Mouse (Mus musculus) gastrocnemius, postnatal 10 days (tissue): ENCODE measurements at regions not wholly inside any gene's neighbourhood (a gene's known extent, or its start where the extent isn't known, plus 50 kb on each side); places are given as distances from the start of the nearest gene placed in this dataset.
"Not testable (repeated sequence)": the region's sequence is repeated elsewhere in the genome, so short reads cannot be mapped to it uniquely, and the experiment has no call there.

ENCODE experiments used
- DNase-seq: peaks from one replicate; pipeline ENCODE4 v3.0.0; 2021; ENCODE audit warnings: mixed read lengths

- DNase-seq, result no peak
Observed at GRCm38 (mm10) chr2:48315306-48315705, 498.6 kb upstream of the Acvr2a start.

- DNase-seq, result no peak
Observed at GRCm38 (mm10) chr2:48316180-48316889, 497.6 kb upstream of the Acvr2a start.

GRCm38 (mm10) chr2:48317821-48318220 lies 496.1 kb upstream of the Acvr2a start:
- peak; percentile 13 for DNase-seq

- no peak for DNase-seq
Observed at GRCm38 (mm10) chr2:48318384-48319030, 495.4 kb upstream of the Acvr2a start.

GRCm38 (mm10) chr2:48321471-48321870 lies 492.4 kb upstream of the Acvr2a start:
- DNase-seq, result no peak

GRCm38 (mm10) chr2:48322278-48322677 lies 491.6 kb upstream of the Acvr2a start:
- no peak for DNase-seq

- DNase-seq, result no peak
Observed at GRCm38 (mm10) chr2:48328204-48328603, 485.7 kb upstream of the Acvr2a start.

- no peak for DNase-seq
Observed at GRCm38 (mm10) chr2:48332783-48333182, 481.1 kb upstream of the Acvr2a start.

- DNase-seq, result no peak
Observed at GRCm38 (mm10) chr2:48348021-48348420, 465.9 kb upstream of the Acvr2a start.

GRCm38 (mm10) chr2:48349794-48350193 lies 464.1 kb upstream of the Acvr2a start:
- no peak for DNase-seq

- DNase-seq, result no peak
Observed at GRCm38 (mm10) chr2:48350206-48350605, 463.7 kb upstream of the Acvr2a start.

GRCm38 (mm10) chr2:48371572-48371971 lies 442.3 kb upstream of the Acvr2a start:
- not testable (repeated sequence) for DNase-seq

- no peak for DNase-seq
Observed at GRCm38 (mm10) chr2:48373086-48373485, 440.8 kb upstream of the Acvr2a start.

- no peak for DNase-seq
Observed at GRCm38 (mm10) chr2:48374302-48374701, 439.6 kb upstream of the Acvr2a start.

GRCm38 (mm10) chr2:48378160-48378559 lies 435.7 kb upstream of the Acvr2a start:
- no peak for DNase-seq

- no peak for DNase-seq
Observed at GRCm38 (mm10) chr2:48378749-48379148, 435.2 kb upstream of the Acvr2a start.

- no peak for DNase-seq
Observed at GRCm38 (mm10) chr2:48380140-48380539, 433.8 kb upstream of the Acvr2a start.

GRCm38 (mm10) chr2:48380786-48381185 lies 433.1 kb upstream of the Acvr2a start:
- no peak for DNase-seq

- no peak for DNase-seq
Observed at GRCm38 (mm10) chr2:48381481-48382075, 432.3 kb upstream of the Acvr2a start.

- DNase-seq, result no peak
Observed at GRCm38 (mm10) chr2:48398504-48398903, 415.4 kb upstream of the Acvr2a start.

GRCm38 (mm10) chr2:48399191-48399590 lies 414.7 kb upstream of the Acvr2a start:
- no peak for DNase-seq

- DNase-seq, result no peak
Observed at GRCm38 (mm10) chr2:48402813-48403212, 411.1 kb upstream of the Acvr2a start.

- DNase-seq, result no peak
Observed at GRCm38 (mm10) chr2:48404460-48404859, 409.4 kb upstream of the Acvr2a start.

GRCm38 (mm10) chr2:48407876-48408275 lies 406.0 kb upstream of the Acvr2a start:
- peak; percentile 11 for DNase-seq
